8 mouse cellular contexts compared by ENCODE assay signal in genomic region chr1:90207739-90208502, GRCm38 (mm10). TPM values are rescaled to one million over a fixed set of nuclear protein-coding genes. Genes with fewer than 3 reads are reported as not detected.
DNase-seq lines count a peak whose midpoint lies in the region; ATAC-seq lines count a peak whose summit lies in the region.
"Had no signal": no experiment of that assay in that cellular context is flagged by ENCODE, and none has a peak within 500 bp of the region (broad histone marks: within the 10 kb centered on the region; RNA-seq: fewer than 3 reads in every experiment).

No protein-coding gene starts in this region.

- peak overlapping the region; percentile 83 for H3K9ac ChIP-seq in embryonic facial prominence, embryonic 14.5 days (ENCODE audit: low read depth, low read length)
- peak overlapping the region; percentile 30; the same call in 1 of the 2 replicates for H3K9ac ChIP-seq in hindbrain, embryonic 13.5 days
- peak overlapping the region; percentile 21; the same call in 1 of the 2 replicates for H3K9ac ChIP-seq in midbrain, embryonic 11.5 days (ENCODE audit: low read length)
- H3K9ac ChIP-seq: liver, embryonic 14.5 days had no signal

- ATAC-seq in embryonic facial prominence, embryonic 14.5 days (ENCODE audit: low read depth) = no peak
- no peak for ATAC-seq in hindbrain, embryonic 13.5 days (ENCODE audit: low FRiP score)
- ATAC-seq in midbrain, embryonic 11.5 days (ENCODE audit: low FRiP score) = no peak

- H3K4me2 ChIP-seq in embryonic facial prominence, embryonic 14.5 days (ENCODE audit: low read depth, low read length) = peak overlapping the region; percentile 62
- H3K4me2 ChIP-seq in hindbrain, embryonic 13.5 days = peak overlapping the region; percentile 64
- peak overlapping the region; percentile 68 for H3K4me2 ChIP-seq in midbrain, embryonic 11.5 days

- peak overlapping the region; percentile 44; the same call in 1 of the 2 replicates for H3K27ac ChIP-seq in embryonic facial prominence, embryonic 14.5 days (replicated peaks; ENCODE audit: low read depth, low read length)
- H3K27ac ChIP-seq in hindbrain, embryonic 13.5 days = peak overlapping the region; percentile 74
- H3K27ac ChIP-seq in midbrain, embryonic 11.5 days (ENCODE audit: low read depth, low read length) = peak overlapping the region; percentile 56
- H3K27ac ChIP-seq: liver, embryonic 14.5 days had no signal

- H3K9me3 ChIP-seq in embryonic facial prominence, embryonic 14.5 days (ENCODE audit: control insufficient read depth, low read length) = no peaks in the 10 kb centered on the region
- no peaks in the 10 kb centered on the region for H3K9me3 ChIP-seq in hindbrain, embryonic 13.5 days
- H3K9me3 ChIP-seq in midbrain, embryonic 11.5 days (ENCODE audit: control insufficient read depth, low read length) = no peaks in the 10 kb centered on the region

- H3K4me1 ChIP-seq in embryonic facial prominence, embryonic 14.5 days (ENCODE audit: control insufficient read depth, insufficient read depth, low read length) = peaks cover 65% of the 10 kb centered on the region
- H3K4me1 ChIP-seq in hindbrain, embryonic 13.5 days (replicated peaks) = peaks cover 87% of the 10 kb centered on the region
- H3K4me1 ChIP-seq in midbrain, embryonic 11.5 days (ENCODE audit: control insufficient read depth, insufficient read depth, low read length) = peaks cover 43% of the 10 kb centered on the region

- DNase-seq in ZHBTc4 (ENCODE audit: low read depth, low spot score) = peak; percentile 49
- no peak for DNase-seq in embryonic facial prominence, embryonic 14.5 days (ENCODE audit: low spot score)
- DNase-seq in midbrain, embryonic 11.5 days (ENCODE audit: low spot score, missing footprints) = no peak
- no peak for DNase-seq in cerebellum, adult 8-10 months
- DNase-seq in cerebellum, adult 18-20 months = no peak
- DNase-seq in layer of hippocampus, postnatal 36 days = no peak

- no peaks in the 10 kb centered on the region for H3K27me3 ChIP-seq in embryonic facial prominence, embryonic 14.5 days (replicated peaks; ENCODE audit: control insufficient read depth, insufficient read depth, low read length)
- H3K27me3 ChIP-seq in hindbrain, embryonic 13.5 days = peaks cover 5% of the 10 kb centered on the region; the same call in 1 of the 2 replicates
- no peaks in the 10 kb centered on the region for H3K27me3 ChIP-seq in midbrain, embryonic 11.5 days (ENCODE audit: control insufficient read depth, insufficient read depth, low read length)

- peaks cover 22% of the 10 kb centered on the region for H3K36me3 ChIP-seq in embryonic facial prominence, embryonic 14.5 days (ENCODE audit: control insufficient read depth, insufficient read depth, low read length)
- H3K36me3 ChIP-seq in hindbrain, embryonic 13.5 days = no peaks in the 10 kb centered on the region
- H3K36me3 ChIP-seq in midbrain, embryonic 11.5 days (ENCODE audit: control insufficient read depth, insufficient read depth, low read length) = no peaks in the 10 kb centered on the region

- peak overlapping the region; percentile 62 for H3K4me3 ChIP-seq in embryonic facial prominence, embryonic 14.5 days (ENCODE audit: low read depth, low read length)
- peak overlapping the region; percentile 54 for H3K4me3 ChIP-seq in hindbrain, embryonic 13.5 days
- peak overlapping the region; percentile 67 for H3K4me3 ChIP-seq in midbrain, embryonic 11.5 days (ENCODE audit: low read depth, low read length)

- 51% methylated on average over 6 of the region's 6 CpGs for WGBS in embryonic facial prominence, embryonic 14.5 days
- WGBS in hindbrain, embryonic 13.5 days = 50% methylated on average over 6 of the region's 6 CpGs
- WGBS in midbrain, embryonic 11.5 days = 58% methylated on average over 6 of the region's 6 CpGs

RNA-seq across cellular contexts. Expression of gene Ackr3, which starts 4.1 kb away (rescaled TPM):
- 27.0 and 32.2 TPM in 2 replicates for polyA plus RNA-seq in embryonic facial prominence, embryonic 14.5 days (2014; fragmentation: Nextera tagmentation; extraction: Ambion mirVana)
- polyA plus RNA-seq in hindbrain, embryonic 13.5 days (2015; fragmentation: Nextera tagmentation; extraction: Ambion mirVana) = 13.1 and 13.9 TPM in 2 replicates
- 28.4 and 29.4 TPM in 2 replicates for polyA plus RNA-seq in midbrain, embryonic 11.5 days (2014; fragmentation: Nextera tagmentation; extraction: Ambion mirVana)
- total RNA-seq in layer of hippocampus, postnatal 36 days (2021) = 10 to 100 TPM; 16.3 to 17.0 TPM

RNA-seq across cellular contexts. Expression of gene Iqca, which starts 54.7 kb away (rescaled TPM):
- polyA plus RNA-seq in embryonic facial prominence, embryonic 14.5 days (2014; fragmentation: Nextera tagmentation; extraction: Ambion mirVana) = 0.73 and 1.8 TPM in 2 replicates
- 0.78 and 1.6 TPM in 2 replicates for polyA plus RNA-seq in hindbrain, embryonic 13.5 days (2015; fragmentation: Nextera tagmentation; extraction: Ambion mirVana)
- polyA plus RNA-seq in midbrain, embryonic 11.5 days (2014; fragmentation: Nextera tagmentation; extraction: Ambion mirVana) = 0.18 TPM in 1 of 2 replicates, not detected in the other
- total RNA-seq in layer of hippocampus, postnatal 36 days (2021) = 1 to 10 TPM in 1 of 2 experiments, under 1 TPM in 1; 0.63 to 1.3 TPM

Comparison
In these comparisons a context has a peak if more than half of its experiments do, and no peak if none do; other contexts are left out.
1. H3K9ac ChIP-seq: peak in every context shown above with its lines; median percentile 83 in embryonic facial prominence, embryonic 14.5 days; 30 in hindbrain, embryonic 13.5 days; 21 in midbrain, embryonic 11.5 days.